1 mouse cellular context compared by ENCODE assay signal in the genomic region with DNA sequence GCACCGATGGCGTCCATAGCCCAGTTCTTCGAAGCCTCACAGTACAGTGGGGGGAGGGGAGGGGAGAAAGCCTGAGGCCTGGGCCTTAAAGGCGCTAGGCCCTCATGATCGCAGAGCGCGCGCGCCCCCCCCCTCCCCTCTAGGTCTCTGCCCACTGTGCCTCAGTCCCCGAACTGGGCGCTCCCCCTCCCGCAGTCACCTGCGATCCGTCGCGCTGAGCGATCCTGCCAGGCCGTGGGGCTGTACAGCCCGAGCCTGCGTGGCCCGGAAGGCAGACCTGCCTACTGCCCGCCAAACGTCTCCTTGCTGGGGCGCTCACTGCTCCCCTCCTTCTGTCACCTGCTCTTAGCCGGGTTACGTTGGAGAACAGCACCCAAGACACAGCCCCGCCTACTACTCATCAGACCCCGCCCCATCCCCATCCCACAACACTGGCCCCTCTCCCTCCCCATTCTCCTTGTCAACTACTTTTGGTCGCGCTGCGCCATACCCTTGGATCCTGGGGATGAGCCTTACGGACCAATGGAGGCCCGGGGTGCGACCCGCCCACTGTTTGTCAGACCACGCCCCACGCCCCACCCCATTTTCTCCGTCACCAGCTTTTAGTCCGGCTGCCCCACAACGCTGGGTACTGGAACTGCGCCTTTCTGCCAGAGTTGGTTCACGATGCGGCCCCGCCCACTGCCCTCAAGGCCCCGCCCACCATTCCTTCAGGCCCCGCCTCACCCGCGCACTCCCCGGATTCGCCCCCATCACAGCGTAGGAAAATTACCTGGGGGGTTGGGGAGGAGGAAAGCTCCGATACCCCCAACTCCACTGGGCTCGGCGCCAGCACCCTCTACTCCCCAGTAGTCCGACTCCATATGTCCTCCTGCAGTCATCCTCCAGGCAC.
TF ChIP-seq lines count a peak whose summit lies in the region.

No protein-coding gene starts in this region.

TF ChIP-seq in CH12.LX, 34 proteins besides CTCF, POLR2A, EP300 and RAD21:
- TF ChIP-seq PAX5 (IDR thresholded peaks at IDR 0.05; ENCODE audit: low read length) (no peak), MXI1 (IDR thresholded peaks at IDR 0.05; ENCODE audit: low read depth, low read length) (peak; percentile 62; the same call in 1 of the 2 replicates), CHD1 (IDR thresholded peaks at IDR 0.05; ENCODE audit: low read depth, low read length) (no peak), POLR2AphosphoS2 (IDR thresholded peaks at IDR 0.05; ENCODE audit: low read depth, low read length) (no peak), NELFE (IDR thresholded peaks at IDR 0.05; ENCODE audit: low read depth, low read length) (0 out of 2 replicates have a peak, but pooled peaks have one; percentile 11), GABPA (IDR thresholded peaks at IDR 0.05; ENCODE audit: insufficient replicate concordance, low read depth, low read length) (no peak), USF2 (conservative IDR thresholded peaks at IDR 0.05; ENCODE audit: low read depth, low read length) (no peak), MAX (IDR thresholded peaks at IDR 0.05; ENCODE audit: low read length) (no peak; the same call in 1 of the 2 replicates), ETS1 (conservative IDR thresholded peaks at IDR 0.05; ENCODE audit: low read depth, low read length) (no peak), ZC3H11A (IDR thresholded peaks at IDR 0.05; ENCODE audit: low read depth, low read length) (no peak), ZMIZ1 (IDR thresholded peaks at IDR 0.05; ENCODE audit: low read depth, low read length) (0 out of 2 replicates have a peak, but pooled peaks have one; percentile 24), CHD2 (IDR thresholded peaks at IDR 0.05; ENCODE audit: low read length) (peak; percentile 53), JUND (conservative IDR thresholded peaks at IDR 0.05; ENCODE audit: low read depth, low read length) (no peak), HCFC1 (IDR thresholded peaks at IDR 0.05; ENCODE audit: low read depth, low read length) (0 out of 2 replicates have a peak, but pooled peaks have one; percentile 6), SIN3A (IDR thresholded peaks at IDR 0.05; ENCODE audit: low read length) (peak; percentile 6; the same call in 1 of the 2 replicates), MAZ (IDR thresholded peaks at IDR 0.05; ENCODE audit: low read depth, low read length) (peak; percentile 87), IRF4 (IDR thresholded peaks at IDR 0.05; ENCODE audit: low read depth, low read length) (no peak), MAFK (IDR thresholded peaks at IDR 0.05; ENCODE audit: insufficient replicate concordance, low read length) (no peak), KAT2A (IDR thresholded peaks at IDR 0.05; ENCODE audit: insufficient replicate concordance, low read length) (no peak), NRF1 (IDR thresholded peaks at IDR 0.05; ENCODE audit: low read depth, low read length) (peak; percentile 48; the same call in 1 of the 2 replicates)
